Mouse (Mus musculus) stomach, embryonic 14.5 days (tissue): ENCODE measurements around the gene Spata21. TPM values are rescaled to one million over a fixed set of nuclear protein-coding genes. Genes with fewer than 3 reads are reported as not detected.

Experiments used
- ATAC-seq: fragments of 200-750 bp; cut with Nextera tagmentation; 2 replicates; pipeline ENCODE4 v1.8.0; 2017; ENCODE audit warnings: low read depth, moderate TSS enrichment; ENCODE audit not compliant: insufficient number of reproducible peaks, insufficient read depth, low FRiP score
- H3K27ac ChIP-seq: fragments of 300-500 bp; sonication (generic); 2 replicates; pipeline ENCODE4 v1.5.1; 2014; ENCODE audit warnings: mild to moderate bottlenecking, low read length, moderate library complexity, mixed read lengths
- H3K27me3 ChIP-seq: fragments of 300-500 bp; sonication (generic); 2 replicates; pipeline ENCODE4 v1.6.1; 2014; ENCODE audit warnings: low read length, control low read depth, mixed read lengths; ENCODE audit not compliant: control insufficient read depth, insufficient read depth
- H3K36me3 ChIP-seq: fragments of 300-500 bp; sonication (generic); 2 replicates; pipeline ENCODE4 v1.6.1; 2014; ENCODE audit warnings: mild to moderate bottlenecking, control low read depth, low read length, moderate library complexity, mixed read lengths; ENCODE audit not compliant: control insufficient read depth, insufficient read depth
- H3K4me1 ChIP-seq: fragments of 300-500 bp; sonication (generic); 2 replicates; pipeline ENCODE4 v1.6.1; 2014; ENCODE audit warnings: low read length, control low read depth, mixed read lengths; ENCODE audit not compliant: control insufficient read depth, insufficient read depth
- H3K4me2 ChIP-seq: fragments of 300-500 bp; sonication (generic); replicated peaks from 2 replicates; pipeline ENCODE4 v1.6.1; 2014; ENCODE audit warnings: low read depth, low read length, control low read depth
- H3K4me3 ChIP-seq: fragments of 300-500 bp; sonication (generic); 2 replicates; pipeline ENCODE4 v1.5.1; 2014; ENCODE audit warnings: low read depth, low read length, control low read depth
- H3K9ac ChIP-seq: fragments of 300-500 bp; sonication (generic); replicated peaks from 2 replicates; pipeline ENCODE4 v1.6.1; 2014; ENCODE audit warnings: low read depth, mild to moderate bottlenecking, control low read depth, low read length, moderate library complexity, mixed read lengths
- H3K9me3 ChIP-seq: fragments of 300-500 bp; sonication (generic); 2 replicates; pipeline ENCODE4 v1.6.1; 2016; ENCODE audit warnings: low read depth, low read length, control low read depth; ENCODE audit not compliant: control insufficient read depth
- WGBS: fragments of 180-500 bp; shearing (Covaris S2); extraction: QIAGEN DNeasy Blood & Tissue Kit; methylation state at CpG from one replicate; pipeline ENCODE4 v1.1.7; 2014; 5-methylcytosine and 5-hydroxymethylcytosine counted together
- polyA plus RNA-seq: library from polyadenylated mRNA; unstranded; fragments of >200 nt; fragmentation: Nextera tagmentation; extraction: Ambion mirVana; gene quantifications from 2 replicates; pipeline ENCODE4 v1.2.1, GENCODE M21; 2014

Gene Spata21
- polyA plus RNA-seq, 1 experiment from 2014 or later = 0.30 TPM

- H3K27ac ChIP-seq = no peak overlapping the region
- 94% methylated on average over 10 of the region's 10 CpGs for WGBS
- peaks cover 7% of the 10 kb centered on the region; the same call in 1 of the 2 replicates for H3K36me3 ChIP-seq
- no peak for ATAC-seq
- no peak overlapping the region for H3K9ac ChIP-seq
- H3K9me3 ChIP-seq = no peaks in the 10 kb centered on the region
- no peak overlapping the region for H3K4me2 ChIP-seq
- peaks cover 12% of the 10 kb centered on the region for H3K4me1 ChIP-seq
- H3K27me3 ChIP-seq = no peaks in the 10 kb centered on the region
- no peak overlapping the region for H3K4me3 ChIP-seq
Observed at GRCm38 (mm10) chr4:141056970-141057369, 31.2 kb upstream of the Spata21 start.

- no peak overlapping the region for H3K4me3 ChIP-seq
- no peak overlapping the region for H3K27ac ChIP-seq
- H3K4me1 ChIP-seq = peaks cover 12% of the 10 kb centered on the region
- no peaks in the 10 kb centered on the region for H3K27me3 ChIP-seq
- no peak for ATAC-seq
- H3K36me3 ChIP-seq = peaks cover 7% of the 10 kb centered on the region; the same call in 1 of the 2 replicates
- WGBS = 74% methylated on average over 9 of the region's 9 CpGs
- H3K9ac ChIP-seq = no peak overlapping the region
- no peaks in the 10 kb centered on the region for H3K9me3 ChIP-seq
- peak overlapping the region; percentile 79; the same call in 1 of the 2 replicates for H3K4me2 ChIP-seq
Observed at GRCm38 (mm10) chr4:141058835-141059234, 29.3 kb upstream of the Spata21 start.

GRCm38 (mm10) chr4:141059616-141060425 lies 28.3 kb upstream of the Spata21 start:
- H3K4me2 ChIP-seq = peak overlapping the region; percentile 79
- peak overlapping the region; percentile 63 for H3K4me3 ChIP-seq
- H3K9ac ChIP-seq = peak overlapping the region; percentile 73
- H3K27me3 ChIP-seq = no peaks in the 10 kb centered on the region
- peak; percentile 48 for ATAC-seq
- peaks cover 12% of the 10 kb centered on the region for H3K4me1 ChIP-seq
- H3K27ac ChIP-seq = peak overlapping the region; percentile 91
- 1% methylated on average over 32 of the region's 32 CpGs for WGBS
- peaks cover 7% of the 10 kb centered on the region; the same call in 1 of the 2 replicates for H3K36me3 ChIP-seq
- H3K9me3 ChIP-seq = no peaks in the 10 kb centered on the region

GRCm38 (mm10) chr4:141060426-141061301 lies 27.5 kb upstream of the Spata21 start, which contains the start of gene Crocc:
Gene Crocc, minus strand, starts transcription at chr4:141060550.
- peak; percentile 96 for ATAC-seq

DNA sequence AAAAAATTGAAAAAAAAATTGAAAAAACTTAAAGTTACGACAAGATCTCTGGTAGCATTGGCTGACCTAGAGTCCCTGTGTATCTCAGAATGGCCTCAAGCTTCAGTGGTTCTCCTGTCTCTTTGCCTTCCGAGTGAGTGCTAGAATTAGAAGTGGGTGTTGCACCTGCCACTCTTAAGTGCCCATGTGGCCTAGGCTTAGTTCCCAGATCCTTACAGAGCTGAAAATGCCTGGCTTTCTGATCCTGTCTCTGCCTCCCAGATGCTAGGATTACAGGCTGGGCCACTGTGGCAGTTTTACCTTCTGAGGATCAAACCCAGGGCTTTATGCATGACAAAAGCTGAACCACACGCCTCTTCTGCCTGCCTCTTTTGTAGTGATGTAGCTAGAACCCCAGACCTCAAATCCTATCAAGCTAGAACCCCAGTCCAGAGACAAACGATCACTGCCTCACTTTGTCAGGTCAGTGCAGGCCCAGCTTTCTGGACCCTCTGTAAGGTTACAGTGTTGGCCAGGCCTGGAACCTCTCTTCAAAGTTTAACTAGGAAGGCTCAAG lies 24.0 kb upstream of the Spata21 start:
- Histone ChIP-seq H3K9ac (no peak overlapping the region), H3K36me3 (peaks cover 36% of the 10 kb centered on the region), H3K4me1 (peaks cover 9% of the 10 kb centered on the region), H3K4me2 (no peak overlapping the region), H3K9me3 (no peaks in the 10 kb centered on the region), H3K27me3 (no peaks in the 10 kb centered on the region), H3K27ac (no peak overlapping the region), H3K4me3 (no peak overlapping the region)
- 86% methylated on average over 4 of the region's 4 CpGs for WGBS
- ATAC-seq = no peak

More at GRCm38 (mm10) chr4:141060426-141061301, 27.5 kb upstream of the Spata21 start, which contains the start of gene Crocc:
- peak within 1 kb of the TSS; percentile 79 for H3K4me2 ChIP-seq
- H3K9me3 ChIP-seq = no peaks in the 10 kb centered on the region
- peak within 1 kb of the TSS; percentile 63 for H3K4me3 ChIP-seq
- H3K36me3 ChIP-seq = peaks cover 8% of the 10 kb centered on the region
- H3K27me3 ChIP-seq = no peaks in the 10 kb centered on the region
- H3K4me1 ChIP-seq = peaks cover 12% of the 10 kb centered on the region
- WGBS = under 1% methylated on average over 75 of the region's 77 CpGs
- H3K27ac ChIP-seq = peak within 1 kb of the TSS; percentile 91
- H3K9ac ChIP-seq = peak within 1 kb of the TSS; percentile 73

- ATAC-seq = no peak
- H3K27me3 ChIP-seq = no peaks in the 10 kb centered on the region
- peaks cover 45% of the 10 kb centered on the region for H3K36me3 ChIP-seq
- no peaks in the 10 kb centered on the region for H3K9me3 ChIP-seq
- no peak overlapping the region for H3K27ac ChIP-seq
- 5% methylated on average over 8 of the region's 8 CpGs for WGBS
- no peak overlapping the region for H3K4me3 ChIP-seq
- peaks cover 3% of the 10 kb centered on the region; the same call in 1 of the 2 replicates for H3K4me1 ChIP-seq
- no peak overlapping the region for H3K4me2 ChIP-seq
- no peak overlapping the region for H3K9ac ChIP-seq
Observed at GRCm38 (mm10) chr4:141065123-141065522, 23.0 kb upstream of the Spata21 start.

DNA sequence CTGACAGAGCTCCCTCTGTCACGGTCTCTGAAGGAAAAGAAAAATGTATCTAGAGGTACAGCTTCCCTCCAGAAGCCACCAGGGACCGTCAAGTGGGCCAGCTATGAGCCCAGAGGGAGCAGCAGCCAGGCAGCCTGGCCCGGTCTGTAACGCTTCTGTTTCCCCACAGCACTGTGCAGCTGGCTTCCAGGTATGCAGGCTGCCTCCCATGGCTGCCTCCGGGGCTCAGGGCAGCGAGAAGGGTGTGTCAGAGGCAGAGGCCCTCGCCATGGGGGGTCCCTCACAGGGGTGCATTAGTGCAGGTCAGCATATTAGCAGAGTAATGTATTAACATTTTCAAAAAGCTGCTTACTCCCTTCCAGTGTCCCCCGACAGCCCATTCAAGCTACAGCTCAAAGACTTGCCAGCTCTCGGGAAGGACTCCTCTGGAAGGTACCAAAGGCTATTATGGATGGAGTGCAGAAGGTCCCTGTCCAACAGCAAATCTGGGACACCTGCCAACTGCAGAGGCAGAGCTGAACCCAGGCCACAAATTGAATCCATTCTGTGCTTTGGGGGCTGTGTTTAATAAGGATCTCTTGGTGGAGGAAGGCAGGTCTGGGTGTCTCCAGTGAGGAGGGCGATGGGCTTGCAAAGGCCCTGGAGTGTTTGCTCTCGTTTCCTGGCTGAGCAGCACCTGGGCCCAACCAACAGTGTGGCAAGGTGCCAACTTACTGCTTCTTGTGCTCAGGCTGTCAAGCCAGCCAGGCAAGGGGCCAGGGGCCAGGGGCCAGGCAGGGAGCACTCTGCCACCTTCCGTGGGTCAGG lies 21.2 kb upstream of the Spata21 start:
- WGBS = 67% methylated on average over 12 of the region's 12 CpGs
- ATAC-seq = no peak
- H3K36me3 ChIP-seq = peaks cover 60% of the 10 kb centered on the region
- no peak overlapping the region for H3K4me2 ChIP-seq
- H3K27ac ChIP-seq = no peak overlapping the region
- H3K4me1 ChIP-seq = no peaks in the 10 kb centered on the region
- H3K9me3 ChIP-seq = no peaks in the 10 kb centered on the region
- no peaks in the 10 kb centered on the region for H3K27me3 ChIP-seq
- no peak overlapping the region for H3K9ac ChIP-seq
- no peak overlapping the region for H3K4me3 ChIP-seq
